Mouse (Mus musculus): ENCODE results near the gene Bspry. TPM values are rescaled to one million over a fixed set of nuclear protein-coding genes. Genes with fewer than 3 reads are reported as not detected.

The Bspry gene
- total RNA-seq, 4 experiments from 2014 or later = not detected

- no peak for DNase-seq (ENCODE audit: low spot score in 2 of 2)
Measured at GRCm38 (mm10) chr4:62480709-62481605, 1.1 kb downstream of the Bspry start.

- no peak for DNase-seq (ENCODE audit: low spot score in 2 of 2)
Measured at GRCm38 (mm10) chr4:62484928-62485327, 5.1 kb downstream of the Bspry start.

GRCm38 (mm10) chr4:62485450-62486161 lies 5.8 kb downstream of the Bspry start:
- no peak for DNase-seq (ENCODE audit: low spot score in 2 of 2)

GRCm38 (mm10) chr4:62486162-62486696 lies 6.4 kb downstream of the Bspry start:
- no peak for DNase-seq (ENCODE audit: low spot score in 2 of 2)

GRCm38 (mm10) chr4:62487172-62487571 lies 7.3 kb downstream of the Bspry start:
- DNase-seq (ENCODE audit: low spot score in 2 of 2) = no peak

- no peak for DNase-seq (ENCODE audit: low spot score in 2 of 2)
Measured at GRCm38 (mm10) chr4:62487914-62488313, 8.1 kb downstream of the Bspry start.

- no peak for DNase-seq (ENCODE audit: low spot score in 2 of 2)
Measured at GRCm38 (mm10) chr4:62492682-62493081, 12.8 kb downstream of the Bspry start.

GRCm38 (mm10) chr4:62494230-62494629 lies 14.4 kb downstream of the Bspry start:
- no peak for DNase-seq (ENCODE audit: low spot score in 2 of 2)

- DNase-seq (ENCODE audit: low spot score in 2 of 2) = peak in 1 of 2 experiments; percentile 48
Measured at GRCm38 (mm10) chr4:62495946-62496345, 16.1 kb downstream of the Bspry start.

GRCm38 (mm10) chr4:62496815-62497214 lies 17.0 kb downstream of the Bspry start:
- DNase-seq (ENCODE audit: low spot score in 2 of 2) = no peak

GRCm38 (mm10) chr4:62500799-62501198 lies 20.9 kb downstream of the Bspry start:
- no peak for DNase-seq (ENCODE audit: low spot score in 2 of 2)

- DNase-seq (ENCODE audit: low spot score in 2 of 2) = no peak
Measured at GRCm38 (mm10) chr4:62501534-62501933, 21.7 kb downstream of the Bspry start.

- DNase-seq (ENCODE audit: low spot score in 2 of 2) = peak; percentile 79 to 82
Measured at GRCm38 (mm10) chr4:62501964-62502732, 22.3 kb downstream of the Bspry start.

GRCm38 (mm10) chr4:62502969-62503368 lies 23.1 kb downstream of the Bspry start:
- DNase-seq (ENCODE audit: low spot score in 2 of 2) = no peak

- DNase-seq (ENCODE audit: low spot score in 2 of 2) = no peak
Measured at GRCm38 (mm10) chr4:62503374-62503970, 23.6 kb downstream of the Bspry start, which contains the start of gene Hdhd3. Gene Hdhd3, minus strand, starts transcription at chr4:62503467.

- DNase-seq (ENCODE audit: low spot score in 2 of 2) = no peak
Measured at GRCm38 (mm10) chr4:62505991-62506390, 26.1 kb downstream of the Bspry start.

- no peak for DNase-seq (ENCODE audit: low spot score in 2 of 2)
Measured at GRCm38 (mm10) chr4:62506798-62507197, 26.9 kb downstream of the Bspry start.

GRCm38 (mm10) chr4:62508839-62509238 lies 29.0 kb downstream of the Bspry start:
- DNase-seq (ENCODE audit: low spot score in 2 of 2) = no peak

- no peak for DNase-seq (ENCODE audit: low spot score in 2 of 2)
Measured at GRCm38 (mm10) chr4:62509946-62510345, 30.1 kb downstream of the Bspry start.

- DNase-seq (ENCODE audit: low spot score in 2 of 2) = no peak
Measured at GRCm38 (mm10) chr4:62513998-62514506, 34.2 kb downstream of the Bspry start.

- DNase-seq (ENCODE audit: low spot score in 2 of 2) = no peak
Measured at GRCm38 (mm10) chr4:62514995-62515394, 35.1 kb downstream of the Bspry start.

Measured in gastrocnemius, adult 8-10 months (tissue).